ENCODE assay signal across 8 mouse cellular contexts in genomic region chr5:64803720-64804462, GRCm38 (mm10). TPM values are rescaled to one million over a fixed set of nuclear protein-coding genes. Genes with fewer than 3 reads are reported as not detected.
DNase-seq lines count a peak whose midpoint lies in the region; ATAC-seq lines count a peak whose summit lies in the region.

No protein-coding gene starts in this region.

- peak overlapping the region; percentile 75 for H3K4me2 ChIP-seq in limb, embryonic 13.5 days (replicated peaks)
- peak overlapping the region; percentile 81 for H3K4me2 ChIP-seq in midbrain, embryonic 15.5 days

- peak overlapping the region; percentile 99 for H3K27ac ChIP-seq in limb, embryonic 13.5 days
- peak overlapping the region; percentile 90 for H3K27ac ChIP-seq in midbrain, embryonic 15.5 days

- peak; percentile 96 for DNase-seq in heart, adult 11 months
- no peak for DNase-seq in heart, postnatal 25 days (ENCODE audit: low spot score)
- peak; percentile 78 for DNase-seq in R1 (ENCODE audit: low read depth, low spot score)
- peak; percentile 48 for DNase-seq in embryo, embryonic 11.5 days (ENCODE audit: low read depth, low spot score)
- peak; percentile 65 to 69 for DNase-seq in heart, postnatal 10 days
- DNase-seq in testis, postnatal 10 days (ENCODE audit: low spot score): peak; percentile 70

- ATAC-seq in limb, embryonic 13.5 days (ENCODE audit: low FRiP score, low read depth): no peak
- ATAC-seq in midbrain, embryonic 15.5 days (replicated peaks): peak; percentile 13

- H3K4me3 ChIP-seq in limb, embryonic 13.5 days: peak overlapping the region; percentile 84
- H3K4me3 ChIP-seq in midbrain, embryonic 15.5 days: peak overlapping the region; percentile 79

- intact Hi-C loops in heart, postnatal 25 days (cut with DNase I): loop anchor here (1.0 to 2.0 kb wide), 2 partner anchors 227 to 297 kb away; no protein-coding TSS in a partner anchor
- intact Hi-C loops in heart, postnatal 10 days (cut with DNase I): loop anchor here (1.0 to 5.0 kb wide), 4 partner anchors 101 to 297 kb away; no protein-coding TSS in a partner anchor

- H3K27me3 ChIP-seq in limb, embryonic 13.5 days: no peaks in the 10 kb centered on the region
- H3K27me3 ChIP-seq in midbrain, embryonic 15.5 days (replicated peaks): no peaks in the 10 kb centered on the region

- H3K9ac ChIP-seq in limb, embryonic 13.5 days: peak overlapping the region; percentile 96
- peak overlapping the region; percentile 70 for H3K9ac ChIP-seq in midbrain, embryonic 15.5 days

- under 1% methylated on average over 57 of the region's 69 CpGs for WGBS in limb, embryonic 13.5 days
- under 1% methylated on average over 58 of the region's 69 CpGs for WGBS in midbrain, embryonic 15.5 days

- no peaks in the 10 kb centered on the region; the same call in 1 of the 2 replicates for H3K36me3 ChIP-seq in limb, embryonic 13.5 days
- H3K36me3 ChIP-seq in midbrain, embryonic 15.5 days (replicated peaks): no peaks in the 10 kb centered on the region

- H3K9me3 ChIP-seq in limb, embryonic 13.5 days: peaks cover 6% of the 10 kb centered on the region; the same call in 1 of the 2 replicates
- no peaks in the 10 kb centered on the region for H3K9me3 ChIP-seq in midbrain, embryonic 15.5 days

- peaks cover 44% of the 10 kb centered on the region for H3K4me1 ChIP-seq in limb, embryonic 13.5 days
- peaks cover 28% of the 10 kb centered on the region for H3K4me1 ChIP-seq in midbrain, embryonic 15.5 days

RNA-seq across cellular contexts. Expression of gene Klf3, which starts 0.7 kb away (rescaled TPM):
- total RNA-seq in heart, postnatal 25 days (2021): 10 to 100 TPM; 43.6 to 55.6 TPM
- total RNA-seq in heart, postnatal 10 days (2021): 10 to 100 TPM; 78.9 to 81.0 TPM
- 44.9 and 46.1 TPM in 2 replicates for polyA plus RNA-seq in limb, embryonic 13.5 days (2015; fragmentation: Nextera tagmentation; extraction: Ambion mirVana)
- 24.6 and 27.7 TPM in 2 replicates for polyA plus RNA-seq in midbrain, embryonic 15.5 days (2015; fragmentation: Nextera tagmentation; extraction: Ambion mirVana)
